Mouse (Mus musculus) MEL (cell line): Measurements from ENCODE around the gene 1810010D01Rik.

Experiments used
- BHLHE40 ChIP-seq: IDR thresholded peaks from 2 replicates; pipeline ENCODE4 v1.6.1; 2012; ENCODE audit warnings: low read depth, mild to moderate bottlenecking, inconsistent platforms, low read length, improper control_type of control experiment, borderline replicate concordance
- CHD2 ChIP-seq: IDR thresholded peaks from 2 replicates; pipeline ENCODE4 v1.6.1; 2011; ENCODE audit warnings: low read length, improper control_type of control experiment
- CTCF ChIP-seq, 3 experiments: IDR thresholded peaks in 2 of 3; conservative IDR thresholded peaks in 1 of 3; 2 replicates each; pipeline ENCODE4 v1.5.1; 2011 to 2012; ENCODE audit warnings: low read length in 3 of 3, low read depth in 2 of 3, mild to moderate bottlenecking in 2 of 3, improper control_type of control experiment in 1 of 3, inconsistent platforms in 1 of 3, mixed read lengths in 1 of 3, moderate library complexity in 1 of 3; ENCODE audit not compliant: control insufficient read depth in 1 of 3, insufficient read depth in 1 of 3, poor library complexity in 1 of 3, severe bottlenecking in 1 of 3
- EP300 ChIP-seq, 2 experiments: IDR thresholded peaks; 2 replicates each; pipeline ENCODE4 v1.6.1; 2011; ENCODE audit warnings: improper control_type of control experiment in 2 of 2, low read length in 2 of 2, low read depth in 1 of 2, mild to moderate bottlenecking in 1 of 2
- HCFC1 ChIP-seq: IDR thresholded peaks from 2 replicates; pipeline ENCODE4 v1.6.1; 2012; ENCODE audit warnings: low read depth, mild to moderate bottlenecking, inconsistent platforms, low read length, improper control_type of control experiment, moderate library complexity
- KAT2A ChIP-seq: conservative IDR thresholded peaks from 2 replicates; pipeline ENCODE4 v1.6.1; 2012; ENCODE audit warnings: low read depth, low read length, improper control_type of control experiment, inconsistent platforms
- MEF2A ChIP-seq: IDR thresholded peaks from 2 replicates; pipeline ENCODE4 v1.6.1; 2014; ENCODE audit warnings: low read depth, mild to moderate bottlenecking, inconsistent platforms, low read length, improper control_type of control experiment; ENCODE audit not compliant: poor library complexity, insufficient replicate concordance, severe bottlenecking; ENCODE audit errors: extremely low read depth
- POLR2A ChIP-seq, 2 experiments: IDR thresholded peaks; 2 replicates each; pipeline ENCODE4 v1.6.1; 2011 to 2012; ENCODE audit warnings: low read length in 2 of 2, mild to moderate bottlenecking in 2 of 2, control low read depth in 1 of 2, improper control_type of control experiment in 1 of 2, low read depth in 1 of 2, moderate library complexity in 1 of 2; ENCODE audit not compliant: control insufficient read depth in 1 of 2, insufficient read depth in 1 of 2, poor library complexity in 1 of 2
- TBP ChIP-seq: IDR thresholded peaks from 2 replicates; pipeline ENCODE4 v1.8.0; 2011; ENCODE audit warnings: low read depth, low read length, improper control_type of control experiment
- USF2 ChIP-seq, 2 experiments: IDR thresholded peaks; 2 replicates each; pipeline ENCODE4 v1.6.1; 2011 to 2012; ENCODE audit warnings: improper control_type of control experiment in 2 of 2, low read length in 2 of 2, borderline replicate concordance in 1 of 2, inconsistent platforms in 1 of 2, low read depth in 1 of 2, mild to moderate bottlenecking in 1 of 2; ENCODE audit not compliant: insufficient read depth in 1 of 2
- ZC3H11A ChIP-seq: IDR thresholded peaks from 2 replicates; pipeline ENCODE4 v1.6.1; 2012; ENCODE audit warnings: low read depth, mild to moderate bottlenecking, inconsistent platforms, low read length, improper control_type of control experiment
- ZKSCAN1 ChIP-seq: IDR thresholded peaks from 2 replicates; pipeline ENCODE4 v1.6.1; 2012; ENCODE audit warnings: low read depth, mild to moderate bottlenecking, inconsistent platforms, low read length, improper control_type of control experiment, moderate library complexity
- ZMIZ1 ChIP-seq: IDR thresholded peaks from 2 replicates; pipeline ENCODE4 v1.6.1; 2012; ENCODE audit warnings: low read depth, mild to moderate bottlenecking, inconsistent platforms, low read length, improper control_type of control experiment, moderate library complexity

- TF ChIP-seq KAT2A = no peak
- no peak for TF ChIP-seq EP300 (IDR thresholded peaks at IDR 0.05; ENCODE audit: low read depth in 1 of 2, low read length in 2 of 2)
- TF ChIP-seq POLR2A (IDR thresholded peaks at IDR 0.05; ENCODE audit: control insufficient read depth in 1 of 2, insufficient read depth in 1 of 2, low read depth in 1 of 2, low read length in 2 of 2, poor library complexity in 1 of 2) = no peak
- TF ChIP-seq ZC3H11A = no peak
- no peak for TF ChIP-seq MEF2A
- TF ChIP-seq ZKSCAN1 = no peak
- no peak for TF ChIP-seq CTCF (IDR thresholded peaks at IDR 0.05 in 2 of 3, conservative IDR thresholded peaks at IDR 0.05 in 1 of 3; ENCODE audit: control insufficient read depth in 1 of 3, insufficient read depth in 1 of 3, low read depth in 2 of 3, low read length in 3 of 3, poor library complexity in 1 of 3, severe bottlenecking in 1 of 3)
- no peak for TF ChIP-seq TBP
- TF ChIP-seq ZMIZ1 = no peak
- no peak for TF ChIP-seq USF2 (IDR thresholded peaks at IDR 0.05; ENCODE audit: borderline replicate concordance in 1 of 2, insufficient read depth in 1 of 2, low read depth in 1 of 2, low read length in 2 of 2)
- TF ChIP-seq BHLHE40 = no peak
- TF ChIP-seq HCFC1 = no peak
- TF ChIP-seq CHD2 = no peak
Observed at GRCm38 (mm10) chr7:145239145-145239544, 31.2 kb upstream of the 1810010D01Rik start.
